Mouse (Mus musculus): ENCODE data around the gene Terb2.

GRCm38 (mm10) chr2:122140815-122141214 lies 45.3 kb upstream of the Terb2 start:
- no peak for TF ChIP-seq CTCF (IDR thresholded peaks at IDR 0.05; ENCODE audit: insufficient read depth, low read depth, low read length)
- TF ChIP-seq POLR2A (IDR thresholded peaks at IDR 0.05; ENCODE audit: insufficient read depth, low read depth, low read length): no peak
